Mouse (Mus musculus): ENCODE measurements around the gene Cdkn1a.
"Not testable (repeated sequence)": the region's sequence is repeated elsewhere in the genome, so short reads cannot be mapped to it uniquely, and the experiment has no call there.

Cdkn1a gene

GRCm38 (mm10) chr17:29080758-29081617 lies 9.8 kb upstream of the Cdkn1a start:
- no peak for ATAC-seq (ENCODE audit: insufficient number of reproducible peaks, low FRiP score, low TSS enrichment)

GRCm38 (mm10) chr17:29081618-29082381 lies 9.0 kb upstream of the Cdkn1a start:
- ATAC-seq (ENCODE audit: insufficient number of reproducible peaks, low FRiP score, low TSS enrichment), result no peak

GRCm38 (mm10) chr17:29083586-29083985 lies 7.2 kb upstream of the Cdkn1a start:
- ATAC-seq (ENCODE audit: insufficient number of reproducible peaks, low FRiP score, low TSS enrichment), result no peak

- no peak for ATAC-seq (ENCODE audit: insufficient number of reproducible peaks, low FRiP score, low TSS enrichment)
These were observed 6.1 kb upstream of the Cdkn1a start for GRCm38 (mm10) chr17:29084656-29085055.

GRCm38 (mm10) chr17:29085266-29085665 lies 5.5 kb upstream of the Cdkn1a start:
- no peak for ATAC-seq (ENCODE audit: insufficient number of reproducible peaks, low FRiP score, low TSS enrichment)

- no peak for ATAC-seq (ENCODE audit: insufficient number of reproducible peaks, low FRiP score, low TSS enrichment)
These were observed 3.9 kb upstream of the Cdkn1a start for GRCm38 (mm10) chr17:29086916-29087315.

GRCm38 (mm10) chr17:29091348-29091944 lies 670 bp downstream of the Cdkn1a start:
- ATAC-seq (ENCODE audit: insufficient number of reproducible peaks, low FRiP score, low TSS enrichment), result no peak

- ATAC-seq (ENCODE audit: insufficient number of reproducible peaks, low FRiP score, low TSS enrichment), result no peak
These were observed 1.7 kb downstream of the Cdkn1a start for GRCm38 (mm10) chr17:29092497-29092896.

GRCm38 (mm10) chr17:29093110-29093952 lies 2.6 kb downstream of the Cdkn1a start:
- ATAC-seq (ENCODE audit: insufficient number of reproducible peaks, low FRiP score, low TSS enrichment), result peak; percentile 39; the same call in 1 of the 2 replicates

- ATAC-seq (ENCODE audit: insufficient number of reproducible peaks, low FRiP score, low TSS enrichment), result no peak
These were observed 3.2 kb downstream of the Cdkn1a start for GRCm38 (mm10) chr17:29093961-29094309.

- peak; percentile 12; the same call in 1 of the 2 replicates for ATAC-seq (ENCODE audit: insufficient number of reproducible peaks, low FRiP score, low TSS enrichment)
These were observed 3.8 kb downstream of the Cdkn1a start for GRCm38 (mm10) chr17:29094310-29095181.

- ATAC-seq (ENCODE audit: insufficient number of reproducible peaks, low FRiP score, low TSS enrichment), result peak; percentile 83
These were observed 4.5 kb downstream of the Cdkn1a start for GRCm38 (mm10) chr17:29095201-29095733.

- no peak for ATAC-seq (ENCODE audit: insufficient number of reproducible peaks, low FRiP score, low TSS enrichment)
These were observed 5.5 kb downstream of the Cdkn1a start for GRCm38 (mm10) chr17:29096245-29096644.

GRCm38 (mm10) chr17:29096851-29097561 lies 6.2 kb downstream of the Cdkn1a start:
- no peak for ATAC-seq (ENCODE audit: insufficient number of reproducible peaks, low FRiP score, low TSS enrichment)

GRCm38 (mm10) chr17:29098291-29098690 lies 7.5 kb downstream of the Cdkn1a start:
- ATAC-seq (ENCODE audit: insufficient number of reproducible peaks, low FRiP score, low TSS enrichment), result no peak

GRCm38 (mm10) chr17:29099076-29099475 lies 8.3 kb downstream of the Cdkn1a start:
- no peak for ATAC-seq (ENCODE audit: insufficient number of reproducible peaks, low FRiP score, low TSS enrichment)

- ATAC-seq (ENCODE audit: insufficient number of reproducible peaks, low FRiP score, low TSS enrichment), result no peak
These were observed 9.9 kb downstream of the Cdkn1a start for GRCm38 (mm10) chr17:29100627-29101026.

- ATAC-seq (ENCODE audit: insufficient number of reproducible peaks, low FRiP score, low TSS enrichment), result not testable (repeated sequence)
These were observed 19.6 kb downstream of the Cdkn1a start for GRCm38 (mm10) chr17:29110356-29110755.
